Comparison of ENCODE assay signal across 8 mouse cellular contexts in genomic region chr12:49373821-49374605, GRCm38 (mm10). TPM values are rescaled to one million over a fixed set of nuclear protein-coding genes. Genes with fewer than 3 reads are reported as not detected.
DNase-seq lines count a peak whose midpoint lies in the region; ATAC-seq and TF ChIP-seq lines count a peak whose summit lies in the region.

No protein-coding gene starts in this region.

- peaks cover 63% of the 10 kb centered on the region for H3K27me3 ChIP-seq in lung, embryonic 16.5 days (ENCODE audit: control insufficient read depth, insufficient read depth, low read depth, low read length)
- H3K27me3 ChIP-seq in limb, embryonic 11.5 days (ENCODE audit: control insufficient read depth, insufficient read depth, low read length) = peaks cover 59% of the 10 kb centered on the region

- no peak overlapping the region for H3K27ac ChIP-seq in lung, embryonic 16.5 days (ENCODE audit: low read length)
- H3K27ac ChIP-seq in embryonic fibroblast, embryonic 13.5 days (ENCODE audit: insufficient read depth, low read length) = no peak overlapping the region
- no peak overlapping the region for H3K27ac ChIP-seq in limb, embryonic 11.5 days (replicated peaks; ENCODE audit: low read depth, low read length)

- H3K4me2 ChIP-seq in lung, embryonic 16.5 days (ENCODE audit: low read depth, low read length) = peak overlapping the region; percentile 52
- no peak overlapping the region for H3K4me2 ChIP-seq in limb, embryonic 11.5 days (ENCODE audit: low read depth, severe bottlenecking)

- no peaks in the 10 kb centered on the region for H3K9me3 ChIP-seq in lung, embryonic 16.5 days (ENCODE audit: control insufficient read depth, low read length)
- H3K9me3 ChIP-seq in limb, embryonic 11.5 days (ENCODE audit: control insufficient read depth, low read length) = no peaks in the 10 kb centered on the region

- TF ChIP-seq CTCF in embryonic fibroblast, embryonic 13.5 days (IDR thresholded peaks at IDR 0.05; ENCODE audit: borderline replicate concordance, insufficient read depth, low read length) = no peak

- WGBS in lung, embryonic 16.5 days = 1% methylated on average over 24 of the region's 24 CpGs
- 1% methylated on average over 24 of the region's 24 CpGs for WGBS in limb, embryonic 11.5 days

- no peak for ATAC-seq in lung, embryonic 16.5 days (ENCODE audit: low read depth)
- no peak for ATAC-seq in limb, embryonic 11.5 days (ENCODE audit: insufficient number of reproducible peaks, low FRiP score, low TSS enrichment, low read depth)
- ATAC-seq in erythroid progenitor cell, adult 5-6 weeks (replicated peaks; ENCODE audit: low FRiP score, poor library complexity, severe bottlenecking) = no peak

- 0 out of 2 replicates have a peak, but pooled peaks cover 2% of the 10 kb centered on the region for H3K4me1 ChIP-seq in lung, embryonic 16.5 days (replicated peaks; ENCODE audit: control insufficient read depth, insufficient read depth, low read length)
- H3K4me1 ChIP-seq in embryonic fibroblast, embryonic 13.5 days (ENCODE audit: control insufficient read depth, insufficient read depth, low read length) = no peaks in the 10 kb centered on the region
- no peaks in the 10 kb centered on the region for H3K4me1 ChIP-seq in limb, embryonic 11.5 days (ENCODE audit: control insufficient read depth, insufficient read depth, low read length)

- H3K9ac ChIP-seq in lung, embryonic 16.5 days (ENCODE audit: low read length) = no peak overlapping the region
- H3K9ac ChIP-seq in limb, embryonic 11.5 days (ENCODE audit: low read length) = no peak overlapping the region

- no peaks in the 10 kb centered on the region for H3K36me3 ChIP-seq in lung, embryonic 16.5 days (ENCODE audit: control insufficient read depth, insufficient read depth, low read length)
- no peaks in the 10 kb centered on the region for H3K36me3 ChIP-seq in limb, embryonic 11.5 days (ENCODE audit: control insufficient read depth, insufficient read depth, low read length)

- no peak for DNase-seq in lung, postnatal 14 days
- DNase-seq in limb, embryonic 11.5 days (ENCODE audit: low spot score) = peak; percentile 52
- DNase-seq in retina, embryonic 14.5 days (ENCODE audit: low spot score) = peak; percentile 54
- no peak for DNase-seq in thymus, postnatal 4 days
- no peak for DNase-seq in cerebellum, adult 8-10 months

- peak overlapping the region; percentile 38 for H3K4me3 ChIP-seq in lung, embryonic 16.5 days (ENCODE audit: low read length)
- H3K4me3 ChIP-seq in embryonic fibroblast, embryonic 13.5 days (ENCODE audit: insufficient read depth, low read length) = peak overlapping the region; percentile 25; the same call in 1 of the 2 replicates
- no peak overlapping the region for H3K4me3 ChIP-seq in limb, embryonic 11.5 days (ENCODE audit: low read depth, low read length)

- no peak for TF ChIP-seq POLR2A in embryonic fibroblast, embryonic 13.5 days (IDR thresholded peaks at IDR 0.05; ENCODE audit: low read depth, low read length)

RNA-seq across cellular contexts. Expression of gene Foxg1, which starts 8.4 kb away (rescaled TPM):
- 0.15 TPM in 1 of 2 replicates, not detected in the other for polyA plus RNA-seq in lung, embryonic 16.5 days (2015; fragmentation: Nextera tagmentation; extraction: Ambion mirVana)
- polyA plus RNA-seq in embryonic fibroblast, embryonic 13.5 days (2011; ENCODE audit: insufficient read length, low read depth, missing spikeins) = 3.7 and 13.9 TPM in 2 replicates
- polyA plus RNA-seq in limb, embryonic 11.5 days (2014; fragmentation: Nextera tagmentation; extraction: Ambion mirVana) = not detected in 2 replicates
- total RNA-seq in erythroid progenitor cell, adult 5-6 weeks (2015; ENCODE audit: low replicate concordance) = not detected in 2 replicates
- total RNA-seq in erythroid progenitor cell, adult 5-6 weeks (2017; ENCODE audit: low replicate concordance) = not detected in 2 replicates

RNA-seq across cellular contexts. Expression of gene Gm43517, which starts 11.0 kb away (rescaled TPM):
- not detected in 2 replicates for polyA plus RNA-seq in lung, embryonic 16.5 days (2015; fragmentation: Nextera tagmentation; extraction: Ambion mirVana)
- polyA plus RNA-seq in embryonic fibroblast, embryonic 13.5 days (2011; ENCODE audit: insufficient read length, low read depth, missing spikeins) = 0.16 and 0.27 TPM in 2 replicates
- not detected in 2 replicates for polyA plus RNA-seq in limb, embryonic 11.5 days (2014; fragmentation: Nextera tagmentation; extraction: Ambion mirVana)
- total RNA-seq in erythroid progenitor cell, adult 5-6 weeks (2015; ENCODE audit: low replicate concordance) = not detected in 2 replicates
- total RNA-seq in erythroid progenitor cell, adult 5-6 weeks (2017; ENCODE audit: low replicate concordance) = not detected in 2 replicates

Comparison
In these comparisons a context has a peak if more than half of its experiments do, and no peak if none do; other contexts are left out.
1. DNase-seq: peak in limb, embryonic 11.5 days (single experiment) and retina, embryonic 14.5 days (single experiment); none in lung, postnatal 14 days (single experiment), thymus, postnatal 4 days (single experiment) and cerebellum, adult 8-10 months (single experiment).